Mouse (Mus musculus): Measurements from ENCODE around the gene Wif1.

Gene Wif1

GRCm38 (mm10) chr10:121033826-121034568 lies at the start of gene Wif1:
Wif1 (plus strand) TSS chr10:121033960.
- DNase-seq (ENCODE audit: low read depth in 1 of 2, low spot score in 2 of 2) = peak in 1 of 2 experiments; percentile 34

- no peak for DNase-seq (ENCODE audit: low read depth in 1 of 2, low spot score in 2 of 2)
Measured at GRCm38 (mm10) chr10:121002135-121002534, 31.6 kb upstream of the Wif1 start.

GRCm38 (mm10) chr10:121011496-121011895 lies 22.3 kb upstream of the Wif1 start:
- no peak for DNase-seq (ENCODE audit: low read depth in 1 of 2, low spot score in 2 of 2)

- no peak for DNase-seq (ENCODE audit: low read depth in 1 of 2, low spot score in 2 of 2)
Measured at GRCm38 (mm10) chr10:121016291-121016690, 17.5 kb upstream of the Wif1 start.

- no peak for DNase-seq (ENCODE audit: low read depth in 1 of 2, low spot score in 2 of 2)
Measured at GRCm38 (mm10) chr10:121016711-121017503, 16.9 kb upstream of the Wif1 start.

- no peak for DNase-seq (ENCODE audit: low read depth in 1 of 2, low spot score in 2 of 2)
Measured at GRCm38 (mm10) chr10:121022951-121023350, 10.8 kb upstream of the Wif1 start.

- no peak for DNase-seq (ENCODE audit: low read depth in 1 of 2, low spot score in 2 of 2)
Measured at GRCm38 (mm10) chr10:121031802-121032201, 2.0 kb upstream of the Wif1 start.

GRCm38 (mm10) chr10:121033128-121033791 lies 500 bp upstream of the Wif1 start:
- DNase-seq (ENCODE audit: low read depth in 1 of 2, low spot score in 2 of 2) = peak; percentile 34 to 60

GRCm38 (mm10) chr10:121034569-121034947 lies 798 bp downstream of the Wif1 start:
- no peak for DNase-seq (ENCODE audit: low read depth in 1 of 2, low spot score in 2 of 2)

- no peak for DNase-seq (ENCODE audit: low read depth in 1 of 2, low spot score in 2 of 2)
Measured at GRCm38 (mm10) chr10:121038556-121039284, 5.0 kb downstream of the Wif1 start.

- DNase-seq (ENCODE audit: low read depth in 1 of 2, low spot score in 2 of 2) = no peak
Measured at GRCm38 (mm10) chr10:121040911-121041310, 7.2 kb downstream of the Wif1 start.

- DNase-seq (ENCODE audit: low read depth in 1 of 2, low spot score in 2 of 2) = no peak
Measured at GRCm38 (mm10) chr10:121047440-121047839, 13.7 kb downstream of the Wif1 start.

- DNase-seq (ENCODE audit: low read depth in 1 of 2, low spot score in 2 of 2) = no peak
Measured at GRCm38 (mm10) chr10:121052076-121052475, 18.3 kb downstream of the Wif1 start.

- DNase-seq (ENCODE audit: low read depth in 1 of 2, low spot score in 2 of 2) = no peak
Measured at GRCm38 (mm10) chr10:121055452-121056188, 21.9 kb downstream of the Wif1 start.

- no peak for DNase-seq (ENCODE audit: low read depth in 1 of 2, low spot score in 2 of 2)
Measured at GRCm38 (mm10) chr10:121056823-121057222, 23.1 kb downstream of the Wif1 start.

GRCm38 (mm10) chr10:121059043-121060003 lies 25.6 kb downstream of the Wif1 start:
- DNase-seq (ENCODE audit: low read depth in 1 of 2, low spot score in 2 of 2) = no peak

GRCm38 (mm10) chr10:121061336-121061835 lies 27.6 kb downstream of the Wif1 start:
- no peak for DNase-seq (ENCODE audit: low read depth in 1 of 2, low spot score in 2 of 2)

GRCm38 (mm10) chr10:121062704-121063103 lies 28.9 kb downstream of the Wif1 start:
- DNase-seq (ENCODE audit: low read depth in 1 of 2, low spot score in 2 of 2) = no peak

GRCm38 (mm10) chr10:121067416-121067951 lies 33.7 kb downstream of the Wif1 start:
- no peak for DNase-seq (ENCODE audit: low read depth in 1 of 2, low spot score in 2 of 2)

Data from monocyte, adult 2 months (primary cell).